Mouse (Mus musculus): ENCODE measurements around the gene Cdc42bpg.

GRCm38 (mm10) chr19:6314513-6314912 lies 8.3 kb downstream of the Cdc42bpg start:
- no peak for TF ChIP-seq ELF1 (IDR thresholded peaks at IDR 0.05; ENCODE audit: low read depth, low read length)
- TF ChIP-seq USF1 (IDR thresholded peaks at IDR 0.05; ENCODE audit: low read depth, low read length): no peak
- no peak for TF ChIP-seq KAT2A (conservative IDR thresholded peaks at IDR 0.05; ENCODE audit: low read depth, low read length)
- no peak for TF ChIP-seq POLR2A (IDR thresholded peaks at IDR 0.05; ENCODE audit: control insufficient read depth in 1 of 2, insufficient read depth in 1 of 2, low read depth in 1 of 2, low read length in 2 of 2, poor library complexity in 1 of 2)
- TF ChIP-seq CTCF (IDR thresholded peaks at IDR 0.05 in 2 of 3, conservative IDR thresholded peaks at IDR 0.05 in 1 of 3; ENCODE audit: control insufficient read depth in 1 of 3, insufficient read depth in 1 of 3, low read depth in 2 of 3, low read length in 3 of 3, poor library complexity in 1 of 3, severe bottlenecking in 1 of 3): no peak
- TF ChIP-seq SMC3 (IDR thresholded peaks at IDR 0.05; ENCODE audit: low read depth, low read length): no peak
- TF ChIP-seq BHLHE40 (IDR thresholded peaks at IDR 0.05; ENCODE audit: borderline replicate concordance, low read depth, low read length): no peak
- TF ChIP-seq EP300 (IDR thresholded peaks at IDR 0.05; ENCODE audit: low read depth in 1 of 2, low read length in 2 of 2): no peak

Data from MEL (cell line).